Mouse (Mus musculus) embryonic facial prominence, embryonic 11.5 days (tissue): Measurements from ENCODE around the gene D8Ertd738e. TPM values are rescaled to one million over a fixed set of nuclear protein-coding genes. Genes with fewer than 3 reads are reported as not detected.
A peak's percentile ranks its signal among the peaks of the same experiment; 100 is the strongest.

Source experiments
- ATAC-seq: fragments of 200-750 bp; cut with Nextera tagmentation; replicated peaks from 2 replicates; pipeline ENCODE4 v1.8.0; 2017; ENCODE audit warnings: low read depth; ENCODE audit not compliant: insufficient number of reproducible peaks, low FRiP score, low TSS enrichment
- DNase-seq: peaks from one replicate; pipeline ENCODE4 v3.0.0-alpha.2; 2015; ENCODE audit warnings: low spot score
- H3K27ac ChIP-seq: fragments of 300-500 bp; sonication (generic); replicated peaks from 2 replicates; pipeline ENCODE4 v1.5.1; 2014; ENCODE audit warnings: mild to moderate bottlenecking, low read depth, low read length, control low read depth
- H3K27me3 ChIP-seq: fragments of 300-500 bp; sonication (generic); 2 replicates; pipeline ENCODE4 v1.6.1; 2014; ENCODE audit warnings: mild to moderate bottlenecking, low read length, moderate library complexity, mixed read lengths; ENCODE audit not compliant: control insufficient read depth, insufficient read depth
- H3K36me3 ChIP-seq: fragments of 300-500 bp; sonication (generic); replicated peaks from 2 replicates; pipeline ENCODE4 v1.6.1; 2014; ENCODE audit warnings: low read depth, mild to moderate bottlenecking, low read length, moderate library complexity, mixed read lengths; ENCODE audit not compliant: control insufficient read depth, insufficient read depth
- H3K4me1 ChIP-seq: fragments of 300-500 bp; sonication (generic); 2 replicates; pipeline ENCODE4 v1.6.1; 2014; ENCODE audit warnings: low read length, mixed read lengths; ENCODE audit not compliant: control insufficient read depth, insufficient read depth
- H3K4me2 ChIP-seq: fragments of 300-500 bp; sonication (generic); 2 replicates; pipeline ENCODE4 v1.6.1; 2014; ENCODE audit warnings: low read depth, mild to moderate bottlenecking, control low read depth, low read length, moderate library complexity
- H3K4me3 ChIP-seq: fragments of 300-500 bp; sonication (generic); 2 replicates; pipeline ENCODE4 v1.5.1; 2014; ENCODE audit warnings: low read depth, low read length, control low read depth
- H3K9ac ChIP-seq: fragments of 300-500 bp; sonication (generic); replicated peaks from 2 replicates; pipeline ENCODE4 v1.6.1; 2014; ENCODE audit warnings: mild to moderate bottlenecking, control low read depth, low read length
- H3K9me3 ChIP-seq: fragments of 300-500 bp; sonication (generic); replicated peaks from 2 replicates; pipeline ENCODE4 v1.6.1; 2016; ENCODE audit warnings: mild to moderate bottlenecking, low read length, inconsistent platforms, mixed read lengths; ENCODE audit not compliant: control insufficient read depth
- WGBS: fragments of 180-500 bp; shearing (Covaris S2); extraction: QIAGEN DNeasy Blood & Tissue Kit; methylation state at CpG from one replicate; pipeline ENCODE4 v1.1.7; 2014; 5-methylcytosine and 5-hydroxymethylcytosine counted together
- polyA plus RNA-seq: library from polyadenylated mRNA; unstranded; fragments of >200 nt; fragmentation: Nextera tagmentation; extraction: Ambion mirVana; gene quantifications from 2 replicates; pipeline ENCODE4 v1.2.1, GENCODE M21; 2014

Gene D8Ertd738e
- polyA plus RNA-seq, 1 experiment from 2014 or later: 322 TPM

DNA sequence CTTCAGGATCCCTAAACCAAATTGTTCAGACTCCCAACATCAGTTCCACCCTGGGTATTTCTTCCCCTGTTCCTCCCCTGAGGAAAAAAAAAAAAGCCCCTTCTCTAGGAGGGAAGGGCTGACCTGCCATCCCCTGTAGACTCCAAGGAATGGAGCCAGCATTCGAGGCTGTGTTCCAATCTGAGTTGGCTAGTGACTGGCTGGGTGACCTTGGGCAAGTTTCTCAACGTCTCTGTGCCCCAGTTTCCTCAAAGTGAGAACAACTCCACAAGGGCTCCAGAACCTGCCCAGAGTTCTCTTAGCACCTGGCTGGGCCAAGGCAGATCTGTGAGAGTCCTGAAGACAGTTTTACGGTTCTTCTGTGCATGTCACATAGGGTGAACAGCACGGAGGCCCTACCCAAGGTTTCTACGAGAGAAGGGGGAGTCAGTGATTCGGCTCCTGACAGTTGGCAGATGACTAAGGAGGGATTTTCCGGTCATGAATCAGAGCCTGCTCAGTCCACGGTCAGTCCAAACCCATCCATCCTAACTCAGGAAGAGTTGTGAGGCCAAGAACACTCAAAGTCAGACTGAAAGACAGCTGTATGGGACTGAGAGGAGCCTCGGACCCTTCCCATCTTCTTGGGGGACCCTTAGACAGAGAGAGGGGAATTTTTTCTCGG is 13.6 kb downstream of the D8Ertd738e start:
- Histone ChIP-seq H3K4me1 (peaks cover 4% of the 10 kb centered on the region), H3K9ac (peak overlapping the region; percentile 94), H3K27ac (no peak overlapping the region), H3K4me2 (peak overlapping the region; percentile 84), H3K27me3 (no peaks in the 10 kb centered on the region), H3K36me3 (no peaks in the 10 kb centered on the region; the same call in 1 of the 2 replicates), H3K4me3 (peak overlapping the region; percentile 92), H3K9me3 (no peaks in the 10 kb centered on the region)
- ATAC-seq (no peak), DNase-seq (no peak)
- 35% methylated on average over 10 of the region's 10 CpGs for WGBS

DNA sequence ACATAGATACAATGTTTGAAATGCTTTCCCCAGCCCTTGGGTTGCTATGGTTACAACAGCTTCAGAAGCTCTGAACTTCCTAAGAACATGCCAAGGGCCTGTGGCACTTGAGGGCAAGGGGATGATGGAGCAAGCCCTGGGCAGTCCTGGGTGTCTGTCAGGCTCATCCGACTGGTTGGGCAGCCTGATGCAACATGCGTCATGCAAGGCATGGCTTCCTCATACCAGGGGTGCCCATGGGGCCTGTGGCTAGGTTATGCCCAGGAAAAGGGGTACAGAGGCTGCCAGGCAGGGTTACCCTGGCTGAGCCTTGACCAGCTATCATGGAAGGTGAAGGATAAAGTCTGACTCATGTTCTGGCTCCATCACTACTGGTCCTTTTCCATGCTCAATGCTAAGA is 16.5 kb downstream of the D8Ertd738e start:
- Histone ChIP-seq H3K36me3 (peaks cover 3% of the 10 kb centered on the region), H3K27me3 (no peaks in the 10 kb centered on the region), H3K27ac (no peak overlapping the region), H3K4me2 (no peak overlapping the region), H3K4me1 (peaks cover 4% of the 10 kb centered on the region), H3K4me3 (no peak overlapping the region), H3K9me3 (no peaks in the 10 kb centered on the region), H3K9ac (no peak overlapping the region)
- ATAC-seq: no peak
- no peak for DNase-seq
- 89% methylated on average over 2 of the region's 2 CpGs for WGBS

DNA sequence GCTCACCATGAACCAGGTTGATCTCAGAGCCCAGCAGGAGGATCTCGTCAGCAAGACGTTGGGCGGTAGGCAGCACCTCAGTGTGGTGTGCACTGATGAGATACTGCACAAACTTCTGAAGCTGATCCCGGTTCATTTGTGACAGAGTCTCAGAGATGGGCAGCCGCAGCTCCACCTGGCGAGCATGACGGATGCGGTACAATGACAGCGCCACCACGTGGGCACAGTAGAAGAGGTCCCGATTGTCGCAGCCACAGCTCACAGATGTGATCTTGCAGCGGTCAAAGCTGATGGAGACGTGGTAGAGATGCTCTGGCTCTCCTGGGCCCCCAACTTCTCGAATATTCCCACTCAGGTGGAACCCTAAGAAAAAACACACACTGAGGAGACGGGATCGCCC is 18.8 kb downstream of the D8Ertd738e start:
- no peaks in the 10 kb centered on the region for H3K27me3 ChIP-seq
- WGBS: 80% methylated on average over 17 of the region's 17 CpGs

DNA sequence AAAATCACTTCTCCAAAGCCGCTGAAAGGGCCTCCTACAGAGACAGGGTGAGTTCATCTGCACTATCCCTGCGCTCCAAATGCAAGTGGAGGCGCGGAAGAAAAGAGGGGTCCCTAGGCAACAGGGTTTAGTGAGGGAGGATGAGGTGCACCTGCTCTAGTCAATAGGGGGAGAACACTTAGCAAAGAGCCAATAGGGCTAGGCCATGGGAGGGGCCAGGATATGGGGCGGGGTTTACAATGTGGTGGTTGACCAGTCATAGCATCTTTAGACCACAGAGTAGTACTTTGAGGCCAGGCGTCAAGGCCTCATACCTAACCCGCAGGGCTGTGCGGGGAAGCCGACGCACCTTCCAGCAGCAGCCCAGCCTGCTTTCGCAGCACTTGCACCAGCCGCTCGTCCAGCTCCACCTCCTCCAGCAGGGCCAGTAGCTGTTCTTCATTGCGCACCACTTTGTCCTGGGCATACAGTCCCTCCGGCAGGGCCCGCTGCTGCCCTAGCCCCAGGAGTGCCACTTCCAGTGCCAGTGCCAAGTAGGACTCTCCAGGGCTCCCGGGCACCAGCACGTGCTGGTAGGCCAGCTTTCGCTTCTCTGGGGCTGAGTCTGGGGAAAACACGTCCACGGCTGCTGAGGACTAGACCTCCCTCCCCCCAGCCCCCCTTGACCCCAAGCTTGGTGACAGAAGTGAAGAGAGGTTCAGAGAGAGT is 26.0 kb downstream of the D8Ertd738e start:
- Histone ChIP-seq H3K4me3 (no peak overlapping the region), H3K4me1 (no peaks in the 10 kb centered on the region), H3K27ac (no peak overlapping the region), H3K4me2 (no peak overlapping the region), H3K36me3 (peaks cover 12% of the 10 kb centered on the region), H3K9ac (no peak overlapping the region), H3K9me3 (no peaks in the 10 kb centered on the region), H3K27me3 (no peaks in the 10 kb centered on the region)
- WGBS: 83% methylated on average over 21 of the region's 21 CpGs
- ATAC-seq (no peak), DNase-seq (no peak)

More for the DNA sequence above, 18.8 kb downstream of the D8Ertd738e start:
- Histone ChIP-seq H3K4me2 (no peak overlapping the region), H3K4me3 (no peak overlapping the region), H3K9me3 (no peaks in the 10 kb centered on the region), H3K4me1 (peaks cover 4% of the 10 kb centered on the region), H3K36me3 (peaks cover 5% of the 10 kb centered on the region), H3K9ac (no peak overlapping the region), H3K27ac (no peak overlapping the region)
- DNase-seq: no peak
- ATAC-seq: no peak

DNA sequence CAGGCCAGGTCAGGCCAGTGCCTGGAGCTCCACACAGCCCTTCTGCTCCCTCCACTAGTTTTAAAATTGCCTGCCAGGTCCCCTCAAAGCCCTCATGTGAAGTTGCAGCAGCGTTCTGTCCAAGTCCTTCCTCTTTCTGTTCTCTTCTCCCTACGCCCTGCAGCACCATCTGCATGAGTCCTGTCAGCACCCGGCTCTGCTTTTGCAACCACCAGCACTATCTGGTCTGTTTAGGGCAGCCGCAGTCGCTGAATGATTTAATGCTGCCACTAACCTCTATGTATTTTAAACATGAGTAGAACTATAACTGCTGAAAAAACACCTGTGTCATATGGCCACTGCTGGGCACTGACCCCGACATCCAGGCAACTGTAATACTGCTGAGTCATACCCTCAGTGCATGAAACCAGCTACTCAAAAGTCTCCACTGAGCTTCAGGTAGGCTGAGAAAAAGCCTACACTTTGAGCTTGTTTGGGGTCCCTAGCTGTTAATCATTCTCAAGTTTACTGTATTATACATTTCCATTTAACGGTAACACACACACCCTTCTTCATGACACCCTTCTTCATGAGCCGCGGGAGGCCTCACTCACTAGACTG is 26.9 kb downstream of the D8Ertd738e start:
- Histone ChIP-seq H3K4me2 (no peak overlapping the region), H3K36me3 (peaks cover 14% of the 10 kb centered on the region), H3K27ac (no peak overlapping the region), H3K4me3 (no peak overlapping the region), H3K9ac (no peak overlapping the region), H3K27me3 (no peaks in the 10 kb centered on the region), H3K4me1 (no peaks in the 10 kb centered on the region), H3K9me3 (no peaks in the 10 kb centered on the region)
- no peak for ATAC-seq
- WGBS: 89% methylated on average over 9 of the region's 9 CpGs
- DNase-seq: no peak

DNA sequence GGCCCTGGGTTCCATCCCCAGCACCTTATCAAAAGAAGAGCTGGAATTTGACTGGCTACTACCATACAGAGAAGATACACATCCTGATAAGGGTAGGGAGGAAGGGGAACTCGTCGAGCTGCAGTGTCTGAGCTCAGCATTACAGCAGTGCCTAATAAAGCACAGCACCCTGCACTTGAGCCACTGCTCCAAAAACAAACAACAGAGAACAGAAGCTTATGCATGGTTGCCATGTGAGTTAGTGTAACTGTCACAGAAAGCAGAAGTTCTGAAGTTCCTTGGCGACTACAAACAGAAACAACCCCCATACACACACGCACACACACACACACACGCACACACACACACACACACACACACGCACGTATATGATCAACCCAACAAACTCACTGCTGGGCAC is 29.4 kb downstream of the D8Ertd738e start:
- Histone ChIP-seq H3K4me3 (no peak overlapping the region), H3K9ac (no peak overlapping the region), H3K4me2 (no peak overlapping the region), H3K27ac (no peak overlapping the region), H3K27me3 (no peaks in the 10 kb centered on the region), H3K36me3 (peaks cover 17% of the 10 kb centered on the region), H3K4me1 (no peaks in the 10 kb centered on the region), H3K9me3 (no peaks in the 10 kb centered on the region)
- 88% methylated on average over 7 of the region's 7 CpGs for WGBS
- no peak for ATAC-seq
- no peak for DNase-seq

DNA sequence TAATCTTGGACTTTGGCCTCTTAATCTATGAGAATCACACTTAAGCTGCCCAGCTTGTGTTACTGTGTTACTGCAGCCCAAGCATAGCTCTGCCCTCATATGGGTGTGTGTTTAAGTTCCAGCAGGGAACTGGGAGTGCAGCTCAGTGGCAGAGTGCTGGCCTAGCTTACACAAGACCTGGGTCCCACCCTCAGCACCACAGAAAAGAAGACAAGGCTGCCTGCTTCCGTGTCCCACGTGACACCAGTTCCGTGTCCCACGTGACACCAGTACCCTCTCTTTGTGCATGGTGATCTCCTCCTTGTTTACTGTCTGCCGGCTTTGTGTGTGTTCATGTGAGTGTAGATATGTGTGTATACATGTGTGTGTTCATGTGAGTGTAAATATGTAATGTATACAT is 31.4 kb downstream of the D8Ertd738e start:
- DNase-seq: no peak
- no peaks in the 10 kb centered on the region for H3K27me3 ChIP-seq
- no peak overlapping the region for H3K4me2 ChIP-seq
- no peak overlapping the region for H3K4me3 ChIP-seq
- no peak for ATAC-seq
- no peak overlapping the region for H3K27ac ChIP-seq
- 87% methylated on average over 5 of the region's 5 CpGs for WGBS
- H3K9ac ChIP-seq: no peak overlapping the region
- H3K36me3 ChIP-seq: peaks cover 19% of the 10 kb centered on the region
- H3K4me1 ChIP-seq: no peaks in the 10 kb centered on the region
- no peaks in the 10 kb centered on the region for H3K9me3 ChIP-seq

DNA sequence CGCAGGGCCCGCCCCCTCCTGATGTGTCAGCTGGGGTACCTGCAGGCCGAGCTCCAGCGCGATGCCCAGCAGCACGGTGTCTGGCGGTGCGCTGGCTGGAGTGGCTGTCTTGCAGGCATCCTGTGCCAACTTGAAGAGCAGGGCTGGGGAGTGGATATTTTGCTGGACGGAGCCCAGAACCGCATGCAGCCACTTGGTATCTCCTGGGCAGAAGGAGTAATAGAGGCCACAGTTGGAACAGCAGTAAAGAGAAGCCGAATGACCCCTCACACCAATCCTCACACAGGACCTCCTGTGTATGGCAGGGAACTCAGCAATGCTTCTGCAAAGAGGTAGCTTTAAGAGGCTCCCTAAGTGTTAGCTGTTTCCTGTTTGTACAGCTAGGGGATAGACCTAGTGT is 32.3 kb downstream of the D8Ertd738e start:
- no peak overlapping the region for H3K9ac ChIP-seq
- H3K4me3 ChIP-seq: no peak overlapping the region
- ATAC-seq (no peak), DNase-seq (no peak)
- WGBS: 88% methylated on average over 11 of the region's 11 CpGs
- H3K27me3 ChIP-seq: no peaks in the 10 kb centered on the region
- H3K4me1 ChIP-seq: no peaks in the 10 kb centered on the region
- peaks cover 21% of the 10 kb centered on the region for H3K36me3 ChIP-seq
- H3K27ac ChIP-seq: no peak overlapping the region
- no peak overlapping the region for H3K4me2 ChIP-seq
- no peaks in the 10 kb centered on the region for H3K9me3 ChIP-seq
